Mouse (Mus musculus) lung, postnatal 36 days (tissue): Measurements from ENCODE around the gene Crybg2.

Experiments used
- DNase-seq: peaks from one replicate; pipeline ENCODE4 v3.0.0; 2022; ENCODE audit warnings: mixed read lengths

Gene Crybg2

GRCm38 (mm10) chr4:134122281-134122680, 61.7 kb downstream of the Crybg2 start:
- no peak for DNase-seq

GRCm38 (mm10) chr4:134123147-134123546, 62.5 kb downstream of the Crybg2 start:
- no peak for DNase-seq

- DNase-seq = peak; percentile 40
These were observed 63.3 kb downstream of the Crybg2 start for GRCm38 (mm10) chr4:134123680-134124551.

GRCm38 (mm10) chr4:134125383-134126060, 64.9 kb downstream of the Crybg2 start:
- DNase-seq = no peak

GRCm38 (mm10) chr4:134126300-134127120, 65.9 kb downstream of the Crybg2 start:
- DNase-seq = no peak

- DNase-seq = no peak
These were observed 66.5 kb downstream of the Crybg2 start for GRCm38 (mm10) chr4:134127121-134127455.

- DNase-seq = no peak
These were observed 67.2 kb downstream of the Crybg2 start for GRCm38 (mm10) chr4:134127793-134128192.

- peak; percentile 94 for DNase-seq
These were observed 67.8 kb downstream of the Crybg2 start, which contains the start of gene Sh3bgrl3 for GRCm38 (mm10) chr4:134128221-134128982. Gene Sh3bgrl3, minus strand, starts transcription at chr4:134128789.

GRCm38 (mm10) chr4:134128983-134129362, 68.4 kb downstream of the Crybg2 start:
- peak; percentile 67 for DNase-seq

GRCm38 (mm10) chr4:134129482-134129881, 68.9 kb downstream of the Crybg2 start:
- peak; percentile 64 for DNase-seq

GRCm38 (mm10) chr4:134132117-134132516, 71.5 kb downstream of the Crybg2 start:
- DNase-seq = no peak

- no peak for DNase-seq
These were observed 72.0 kb downstream of the Crybg2 start for GRCm38 (mm10) chr4:134132519-134133095.

GRCm38 (mm10) chr4:134136280-134136926, 75.8 kb downstream of the Crybg2 start:
- no peak for DNase-seq

- DNase-seq = no peak
These were observed 78.2 kb downstream of the Crybg2 start for GRCm38 (mm10) chr4:134138857-134139256.
